Mouse (Mus musculus) ES-Bruce4 (cell line): ENCODE measurements around the gene Ccng2. TPM values are rescaled to one million over a fixed set of nuclear protein-coding genes. Genes with fewer than 3 reads are reported as not detected.

ENCODE experiments used
- H3K27ac ChIP-seq: 2 replicates; pipeline ENCODE4 v1.5.1; 2012; ENCODE audit warnings: low read length, inconsistent platforms; ENCODE audit not compliant: insufficient read depth
- H3K27me3 ChIP-seq: 2 replicates; pipeline ENCODE4 v1.6.1; 2012; ENCODE audit warnings: mild to moderate bottlenecking, low read length, inconsistent platforms; ENCODE audit not compliant: control insufficient read depth, poor library complexity, insufficient read depth, severe bottlenecking
- H3K36me3 ChIP-seq: 2 replicates; pipeline ENCODE4 v1.6.1; 2012; ENCODE audit warnings: inconsistent platforms, mild to moderate bottlenecking, low read length, moderate library complexity; ENCODE audit not compliant: control insufficient read depth, poor library complexity, insufficient read depth, severe bottlenecking
- H3K4me1 ChIP-seq: one replicate; pipeline ENCODE4 v1.8.1; 2011; ENCODE audit warnings: low read length; ENCODE audit not compliant: control insufficient read depth, insufficient read depth
- H3K4me3 ChIP-seq: 2 replicates; pipeline ENCODE4 v1.5.1; 2011; ENCODE audit warnings: low read depth, mild to moderate bottlenecking, low read length
- H3K9ac ChIP-seq: 2 replicates; pipeline ENCODE4 v1.6.1; 2012; ENCODE audit warnings: low read depth, mild to moderate bottlenecking, inconsistent platforms; ENCODE audit not compliant: poor library complexity, severe bottlenecking
- H3K9me3 ChIP-seq: replicated peaks from 2 replicates; pipeline ENCODE4 v1.6.1; 2012; ENCODE audit warnings: mild to moderate bottlenecking, low read length, inconsistent platforms; ENCODE audit not compliant: control insufficient read depth, poor library complexity, insufficient read depth, severe bottlenecking
- CTCF ChIP-seq: IDR thresholded peaks from one replicate; pipeline ENCODE4 v1.8.1; 2011; ENCODE audit warnings: low read depth, low read length
- EP300 ChIP-seq: IDR thresholded peaks from 2 replicates; pipeline ENCODE4 v1.6.1; 2011; ENCODE audit warnings: low read depth, low read length; ENCODE audit not compliant: insufficient read depth
- POLR2A ChIP-seq: IDR thresholded peaks from one replicate; pipeline ENCODE4 v1.8.1; 2011; ENCODE audit warnings: low read length; ENCODE audit not compliant: insufficient read depth
- polyA plus RNA-seq: library from polyadenylated mRNA; stranded (reverse); fragments of >200 nt; gene quantifications from 2 replicates; pipeline ENCODE4 v1.2.4, GENCODE M21; 2011; ENCODE audit warnings: low read depth; ENCODE audit not compliant: missing spikeins, insufficient read depth, insufficient read length

Gene Ccng2
- 22.3 and 24.7 TPM in 2 replicates for polyA plus RNA-seq

GRCm38 (mm10) chr5:93266883-93267704 lies at the start of gene Ccng2:
TSS of gene Ccng2 (plus strand) at chr5:93267257.
- peak within 1 kb of the TSS; percentile 83 for H3K9ac ChIP-seq
- no peaks in the 10 kb centered on the region for H3K27me3 ChIP-seq
- no peaks in the 10 kb centered on the region for H3K4me1 ChIP-seq
- H3K9me3 ChIP-seq, result no peaks in the 10 kb centered on the region
- peaks cover 10% of the 10 kb centered on the region for H3K36me3 ChIP-seq
- peak within 1 kb of the TSS; percentile 81 for H3K27ac ChIP-seq
- H3K4me3 ChIP-seq, result peak within 1 kb of the TSS; percentile 97
- TF ChIP-seq EP300 (0 out of 2 replicates have a peak, but pooled peaks have one; percentile 61), CTCF (no peak), POLR2A (peak; percentile 90)

DNA sequence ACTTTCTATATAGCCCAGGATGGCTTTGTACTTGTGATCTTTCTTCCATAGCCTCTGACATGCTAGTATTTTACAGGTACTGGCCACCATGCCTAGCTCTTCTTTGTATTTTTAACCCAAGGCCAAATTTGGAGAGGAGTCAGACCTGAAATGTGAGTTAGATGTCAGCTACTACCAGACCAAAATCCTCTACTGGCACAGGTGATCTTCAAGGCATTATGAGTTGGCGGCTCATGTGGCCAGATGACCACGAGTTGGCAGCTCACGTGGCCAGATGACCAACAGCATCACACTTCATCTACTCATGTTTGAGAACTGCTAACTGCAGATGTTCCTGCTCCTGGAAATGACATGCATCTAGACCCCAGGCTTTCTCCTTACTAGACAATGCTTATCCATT lies 48.7 kb upstream of the Ccng2 start:
- Histone ChIP-seq H3K9ac (no peak overlapping the region), H3K4me1 (no peaks in the 10 kb centered on the region), H3K27ac (no peak overlapping the region), H3K4me3 (no peak overlapping the region), H3K36me3 (no peaks in the 10 kb centered on the region), H3K9me3 (no peaks in the 10 kb centered on the region), H3K27me3 (no peaks in the 10 kb centered on the region; the same call in none of the 2 replicates)
- TF ChIP-seq EP300 (no peak), POLR2A (no peak), CTCF (no peak)

DNA sequence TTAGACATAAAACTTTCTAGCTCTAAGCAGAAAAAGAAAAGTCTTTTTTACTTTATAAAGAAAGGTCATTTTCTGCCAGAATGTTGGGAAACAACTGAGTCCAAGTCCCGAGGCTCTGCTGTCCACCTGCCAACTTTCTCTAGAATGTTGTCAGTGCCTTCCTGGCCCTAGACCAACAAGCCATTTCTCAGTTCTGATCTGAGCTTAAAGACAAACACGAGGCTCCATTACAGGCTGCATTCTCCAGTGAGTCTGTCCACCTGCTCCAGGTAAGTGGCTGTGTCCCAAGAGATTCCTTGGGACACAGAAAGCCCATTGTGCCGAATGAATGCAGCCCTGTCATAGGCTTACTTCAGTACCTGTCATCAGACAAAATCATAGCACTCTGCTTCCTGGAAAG lies 45.4 kb upstream of the Ccng2 start:
- Histone ChIP-seq H3K27me3 (no peaks in the 10 kb centered on the region; the same call in 1 of the 2 replicates), H3K27ac (no peak overlapping the region), H3K9ac (no peak overlapping the region), H3K9me3 (no peaks in the 10 kb centered on the region), H3K36me3 (no peaks in the 10 kb centered on the region), H3K4me3 (no peak overlapping the region), H3K4me1 (no peaks in the 10 kb centered on the region)
- TF ChIP-seq EP300 (no peak), POLR2A (no peak)

DNA sequence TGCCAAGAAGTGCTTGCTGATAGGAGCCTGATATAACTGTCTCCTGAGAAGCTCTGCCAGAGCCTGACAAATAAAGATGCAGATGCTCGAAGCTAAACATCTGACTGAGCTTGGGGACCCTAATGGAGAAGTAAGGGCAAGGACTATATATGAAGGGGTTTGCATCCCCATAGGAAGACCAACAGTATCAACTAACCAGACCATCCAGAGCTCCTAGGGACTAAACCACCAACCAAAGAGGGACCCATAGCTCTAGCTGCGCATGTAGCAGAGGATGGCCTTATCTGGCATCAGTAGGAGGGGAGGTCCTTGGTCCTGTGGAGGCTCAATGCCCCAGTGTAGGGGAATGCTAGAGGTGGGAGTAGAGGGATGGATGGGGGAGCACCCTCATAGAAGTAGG lies 42.5 kb upstream of the Ccng2 start:
- Histone ChIP-seq H3K9ac (no peak overlapping the region), H3K27ac (no peak overlapping the region), H3K4me3 (no peak overlapping the region), H3K4me1 (no peaks in the 10 kb centered on the region), H3K9me3 (no peaks in the 10 kb centered on the region), H3K27me3 (no peaks in the 10 kb centered on the region; the same call in 1 of the 2 replicates), H3K36me3 (no peaks in the 10 kb centered on the region)
- TF ChIP-seq CTCF (no peak), EP300 (no peak), POLR2A (no peak)

- no peaks in the 10 kb centered on the region for H3K9me3 ChIP-seq
- H3K9ac ChIP-seq, result no peak overlapping the region
- H3K4me1 ChIP-seq, result no peaks in the 10 kb centered on the region
- no peak overlapping the region for H3K4me3 ChIP-seq
- TF ChIP-seq EP300 (no peak), POLR2A (no peak), CTCF (no peak)
- H3K36me3 ChIP-seq, result no peaks in the 10 kb centered on the region
- no peak overlapping the region for H3K27ac ChIP-seq
- H3K27me3 ChIP-seq, result no peaks in the 10 kb centered on the region
These were observed 39.9 kb upstream of the Ccng2 start for GRCm38 (mm10) chr5:93227157-93227556.

DNA sequence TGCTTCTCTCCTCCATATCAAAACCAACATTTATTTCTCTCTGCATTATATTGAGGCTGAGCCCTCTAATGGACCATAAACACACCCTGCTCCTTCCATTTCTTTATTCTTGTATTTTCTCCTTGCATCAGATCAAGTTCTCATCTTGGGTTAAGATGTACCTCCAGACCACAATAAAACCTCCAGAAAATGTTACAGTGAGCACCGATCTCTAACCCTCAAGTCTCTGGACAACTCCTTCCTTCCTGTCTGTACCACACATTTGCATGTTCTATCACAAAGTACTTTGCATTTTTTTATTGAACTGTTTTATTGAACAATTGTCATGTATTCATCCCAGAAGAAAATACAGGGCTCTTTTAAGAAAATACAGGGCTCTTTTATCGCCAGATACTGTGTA lies 37.5 kb upstream of the Ccng2 start:
- no peak overlapping the region for H3K27ac ChIP-seq
- H3K9me3 ChIP-seq, result no peaks in the 10 kb centered on the region
- H3K4me3 ChIP-seq, result no peak overlapping the region
- no peak for TF ChIP-seq EP300
- no peak for TF ChIP-seq CTCF
- no peak for TF ChIP-seq POLR2A
- H3K36me3 ChIP-seq, result no peaks in the 10 kb centered on the region
- no peaks in the 10 kb centered on the region for H3K4me1 ChIP-seq
- H3K27me3 ChIP-seq, result no peaks in the 10 kb centered on the region
- H3K9ac ChIP-seq, result no peak overlapping the region
